Mouse (Mus musculus): ENCODE data around the gene Gm21983.

The Gm21983 gene

DNA sequence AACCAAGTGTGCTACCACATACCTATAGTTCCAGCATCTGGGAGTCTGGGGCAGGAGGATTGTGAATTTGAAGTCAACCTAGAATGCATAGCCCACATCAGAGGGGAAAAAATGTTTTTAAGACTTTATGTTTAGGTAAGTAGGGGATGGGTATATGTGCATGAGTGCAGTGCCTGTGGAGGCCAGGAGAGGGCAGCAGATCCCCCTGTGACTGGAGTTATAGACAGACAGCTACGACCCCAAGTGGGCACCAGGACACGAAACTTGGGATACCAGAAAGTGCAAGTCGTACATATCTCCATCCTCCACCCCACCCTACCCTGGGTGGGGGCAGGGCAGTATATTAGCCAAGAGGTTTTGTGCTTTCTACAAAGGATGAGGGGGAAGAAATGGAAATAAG, 4.1 kb upstream of the Gm21983 start:
- no peak for DNase-seq

DNA sequence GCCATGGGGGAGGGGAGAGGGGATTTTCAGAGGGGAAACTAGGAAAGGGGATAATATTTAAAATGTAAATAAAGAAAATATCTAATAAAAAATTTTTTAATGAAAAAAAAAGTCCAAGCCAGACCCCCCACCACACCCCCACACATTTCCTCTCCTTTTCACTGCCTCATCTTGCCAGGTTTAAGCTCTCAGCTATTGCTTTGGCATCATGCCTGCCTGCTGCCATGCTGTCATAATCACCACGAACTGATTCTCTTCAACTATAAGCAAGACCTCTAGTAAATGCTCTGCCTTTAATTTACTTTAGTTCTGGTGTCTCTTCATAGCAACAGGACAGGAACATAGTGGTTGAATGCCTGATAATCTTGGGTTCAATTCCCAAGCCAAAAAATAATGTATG, 1.6 kb upstream of the Gm21983 start:
- no peak for DNase-seq

DNA sequence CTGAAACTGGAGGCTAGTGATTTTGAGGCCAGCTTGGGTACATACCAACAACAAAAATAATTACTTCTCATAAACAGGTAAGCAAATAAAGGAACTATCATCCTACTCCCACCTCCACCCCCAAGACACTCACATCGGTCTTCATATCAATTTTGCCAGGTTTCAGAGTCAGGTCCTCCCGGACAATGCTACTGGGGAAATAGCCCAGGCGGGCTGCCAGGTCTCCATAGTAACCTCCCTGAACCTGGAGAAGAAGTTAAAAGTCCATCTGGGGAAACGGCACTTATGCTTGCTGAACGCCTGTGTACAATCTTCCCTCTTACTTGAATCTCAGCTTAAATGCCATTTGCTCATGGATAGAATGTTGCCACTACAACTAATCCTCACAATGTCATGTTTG, 850 bp downstream of the Gm21983 start:
- DNase-seq, result peak; percentile 97

DNA sequence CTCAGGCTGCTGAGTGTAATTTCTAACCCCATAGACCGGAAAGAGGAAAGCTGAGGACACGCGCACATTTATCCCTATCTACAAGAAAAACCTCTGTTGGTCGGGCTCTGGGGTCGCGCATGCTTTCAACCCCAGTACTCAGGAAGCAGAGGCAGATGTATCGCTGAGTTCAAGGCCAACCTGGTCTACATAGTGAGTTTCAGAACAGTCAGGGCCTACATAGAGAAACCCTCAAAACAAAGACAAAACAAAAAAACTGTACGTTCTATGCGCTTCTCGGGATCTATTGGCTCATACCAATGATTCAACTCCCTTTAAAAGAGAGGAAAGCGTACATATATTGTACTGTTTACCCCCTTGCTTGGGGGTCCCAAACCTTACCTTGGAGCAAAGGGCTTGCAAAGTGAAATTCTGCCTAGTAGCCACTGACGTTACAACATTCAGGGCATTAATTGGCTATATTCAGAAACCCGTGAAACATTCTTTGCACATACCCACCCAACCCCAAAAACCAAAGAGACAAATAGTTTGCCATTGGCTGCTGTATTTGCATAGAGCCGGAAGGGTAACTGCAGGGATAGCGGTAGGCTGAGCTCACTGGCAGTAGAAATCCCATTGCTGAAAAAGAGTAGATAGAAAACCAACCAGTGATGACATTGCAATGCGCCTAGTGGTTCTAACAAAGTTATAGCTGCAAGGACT, 1.5 kb downstream of the Gm21983 start:
- peak; percentile 92 for DNase-seq

DNA sequence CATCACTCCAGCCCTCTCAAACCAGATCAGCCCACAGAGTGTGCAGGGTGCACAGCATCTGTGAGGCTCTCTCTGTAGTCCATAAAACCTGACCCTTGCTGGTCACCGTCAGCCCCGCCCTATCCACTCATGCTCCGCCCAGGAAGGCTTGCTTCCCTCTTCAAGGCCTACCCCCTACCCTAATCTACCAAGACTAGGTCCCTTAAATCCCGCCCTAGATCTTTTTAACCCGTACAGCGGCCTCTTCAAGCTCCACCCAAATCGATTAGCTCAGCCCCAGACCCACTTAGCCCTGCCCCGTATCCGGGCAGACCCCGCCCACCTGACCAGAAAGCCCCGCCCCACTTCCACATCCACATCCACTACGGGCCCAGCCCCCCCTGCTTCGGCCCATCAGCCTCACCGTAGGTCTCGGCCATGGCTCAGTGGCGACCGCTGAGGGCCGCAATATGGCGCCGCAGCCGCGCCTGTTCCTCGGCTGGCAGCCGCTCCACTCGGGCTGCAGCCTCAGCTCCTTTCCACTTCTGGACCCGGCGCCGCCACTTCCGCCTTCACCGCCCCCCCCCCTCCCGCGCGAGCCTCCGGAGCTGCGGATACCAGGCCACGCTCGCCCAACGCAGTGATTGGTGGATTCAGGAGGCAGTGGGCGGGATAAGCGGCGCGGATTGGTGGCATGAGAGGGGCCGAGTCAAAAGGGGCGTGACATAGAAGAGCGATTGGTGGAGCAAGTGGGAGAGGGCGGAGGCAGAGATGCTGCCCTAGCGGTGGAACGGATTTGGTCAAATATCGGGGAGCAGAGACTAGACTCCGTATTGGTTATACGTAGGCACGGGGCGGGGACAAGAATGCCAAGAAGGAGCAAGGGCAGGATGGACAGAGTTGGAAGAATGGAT, 2.3 kb downstream of the Gm21983 start, which contains the start of gene Rab4b:
TSS of gene Rab4b (minus strand) at position 573 of the 893 bp plus-strand sequence.
- peak; percentile 100 for DNase-seq

DNA sequence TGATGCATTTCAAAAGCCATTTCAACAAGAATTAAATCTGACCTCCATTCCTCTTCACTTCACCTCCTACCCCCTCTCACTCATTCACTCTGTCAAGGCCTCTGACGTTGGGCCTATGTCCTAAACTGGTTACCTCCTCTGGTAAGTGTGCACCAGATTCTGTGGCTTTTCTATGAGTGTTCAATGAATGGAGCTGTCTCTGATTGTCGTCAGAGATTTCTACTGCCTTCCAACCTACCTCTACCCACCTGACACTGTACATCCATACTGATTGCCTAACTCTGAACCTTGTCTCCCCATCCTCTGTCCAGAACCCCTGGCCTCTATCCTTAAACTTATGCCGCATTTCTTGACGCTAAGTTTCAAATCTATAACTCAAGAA, 3.0 kb downstream of the Gm21983 start:
- DNase-seq, result peak; percentile 87

DNA sequence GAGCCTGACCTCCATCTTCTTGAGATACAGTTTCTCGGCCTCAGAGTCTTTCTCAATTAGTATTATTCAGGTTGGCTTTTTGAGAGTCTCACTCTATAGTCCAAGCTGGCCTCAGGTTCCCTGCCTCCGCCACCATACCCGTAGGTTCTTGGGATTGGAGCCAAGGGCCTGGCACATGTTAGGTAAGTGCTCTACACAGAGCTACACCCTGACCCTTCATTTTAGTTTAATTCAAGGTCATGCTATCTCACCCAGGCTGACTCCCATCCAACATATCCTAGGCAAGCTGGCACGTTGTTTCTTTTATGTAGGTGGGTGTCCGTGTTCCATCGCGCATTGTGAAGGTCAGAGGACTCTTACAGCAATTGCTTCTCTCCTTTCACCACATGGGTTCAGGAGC, 6.0 kb downstream of the Gm21983 start:
- DNase-seq, result no peak

DNA sequence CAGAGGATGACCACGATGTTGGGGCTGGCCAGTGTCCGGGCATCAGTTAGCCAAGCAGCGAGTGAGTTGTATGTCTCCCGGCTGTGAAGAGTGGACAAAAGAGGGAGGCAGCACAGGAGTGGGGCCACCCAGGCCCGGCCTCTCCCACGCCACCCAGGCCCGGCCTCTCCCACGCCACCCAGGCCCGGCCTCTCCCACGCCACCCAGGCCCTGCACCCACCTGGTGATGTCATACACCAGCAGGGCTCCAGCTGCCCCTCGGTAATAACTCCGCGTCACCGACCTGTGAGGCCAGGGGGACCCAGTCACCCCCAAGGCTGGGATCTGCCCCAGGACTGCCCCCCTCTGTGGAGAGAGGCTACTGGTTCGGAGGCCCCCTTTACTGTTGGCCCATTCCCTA, 6.4 kb downstream of the Gm21983 start:
- peak; percentile 89 for DNase-seq

DNA sequence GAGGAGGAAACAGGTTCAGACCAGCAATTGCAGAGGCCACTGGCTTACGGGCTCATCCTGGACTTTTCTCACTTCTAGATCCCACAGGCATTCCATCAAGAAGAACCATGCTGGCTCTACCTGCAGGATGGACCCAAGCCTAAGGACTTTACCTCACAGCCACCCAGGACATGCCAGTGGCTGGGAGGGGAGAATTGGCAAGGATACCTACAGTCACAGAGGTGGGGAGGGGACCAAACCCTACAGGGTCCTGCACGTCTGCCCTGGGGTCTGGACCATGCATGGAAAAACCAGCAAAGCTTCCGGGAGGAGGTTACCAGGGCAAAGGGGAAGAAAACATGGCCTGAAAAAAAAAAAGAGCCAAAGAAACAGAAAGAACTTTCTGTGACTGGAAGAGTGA, 9.9 kb downstream of the Gm21983 start:
- DNase-seq, result peak; percentile 91

DNA sequence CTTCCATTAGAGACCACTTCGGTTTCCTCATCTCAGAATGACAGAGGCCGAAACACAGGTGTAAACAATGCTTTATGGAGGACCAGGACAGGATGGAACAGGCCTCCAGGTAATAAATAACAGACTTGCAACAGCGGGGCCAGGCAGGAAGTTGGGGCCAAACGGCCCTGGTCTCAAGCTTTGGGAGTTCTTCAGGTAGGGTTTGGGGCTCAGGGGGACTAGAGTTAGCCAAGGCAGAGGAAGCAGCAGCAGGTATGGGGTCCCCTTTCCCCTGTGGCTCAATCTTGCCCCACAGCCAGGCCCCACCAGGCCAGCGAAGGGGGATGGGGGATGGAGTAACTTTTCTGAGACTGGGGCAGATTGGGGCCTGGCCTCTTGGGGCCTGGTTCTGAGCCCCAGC, 12.5 kb downstream of the Gm21983 start:
- DNase-seq, result peak; percentile 94

DNA sequence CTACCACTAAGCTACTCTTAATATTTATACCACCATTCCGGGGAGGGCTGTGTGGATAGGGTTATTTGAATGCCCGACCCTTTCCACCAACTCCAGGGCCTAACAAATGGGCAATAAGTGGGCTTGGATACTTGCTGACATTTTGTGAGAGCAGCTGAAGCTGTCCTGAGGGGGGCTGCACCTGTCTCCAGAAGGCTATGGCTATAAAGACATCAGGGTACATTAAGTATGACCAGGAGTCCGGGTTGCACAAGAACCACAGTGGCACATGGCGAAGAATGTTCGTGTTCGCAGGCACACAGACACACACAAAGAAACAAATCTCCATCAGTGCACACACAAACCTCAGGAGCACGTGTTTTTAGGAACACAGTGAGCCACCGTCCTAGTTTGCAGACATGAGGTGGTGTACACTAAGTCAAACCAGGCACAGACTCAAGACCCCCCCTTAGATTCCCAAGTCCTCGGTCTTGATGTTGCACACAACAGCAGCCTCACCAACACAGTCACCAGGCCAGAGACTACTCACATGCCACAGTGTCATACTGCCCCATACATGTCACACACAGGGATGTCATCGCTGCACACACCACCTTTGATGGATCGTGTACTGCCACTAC, 13.3 kb downstream of the Gm21983 start:
- DNase-seq, result peak; percentile 92

DNA sequence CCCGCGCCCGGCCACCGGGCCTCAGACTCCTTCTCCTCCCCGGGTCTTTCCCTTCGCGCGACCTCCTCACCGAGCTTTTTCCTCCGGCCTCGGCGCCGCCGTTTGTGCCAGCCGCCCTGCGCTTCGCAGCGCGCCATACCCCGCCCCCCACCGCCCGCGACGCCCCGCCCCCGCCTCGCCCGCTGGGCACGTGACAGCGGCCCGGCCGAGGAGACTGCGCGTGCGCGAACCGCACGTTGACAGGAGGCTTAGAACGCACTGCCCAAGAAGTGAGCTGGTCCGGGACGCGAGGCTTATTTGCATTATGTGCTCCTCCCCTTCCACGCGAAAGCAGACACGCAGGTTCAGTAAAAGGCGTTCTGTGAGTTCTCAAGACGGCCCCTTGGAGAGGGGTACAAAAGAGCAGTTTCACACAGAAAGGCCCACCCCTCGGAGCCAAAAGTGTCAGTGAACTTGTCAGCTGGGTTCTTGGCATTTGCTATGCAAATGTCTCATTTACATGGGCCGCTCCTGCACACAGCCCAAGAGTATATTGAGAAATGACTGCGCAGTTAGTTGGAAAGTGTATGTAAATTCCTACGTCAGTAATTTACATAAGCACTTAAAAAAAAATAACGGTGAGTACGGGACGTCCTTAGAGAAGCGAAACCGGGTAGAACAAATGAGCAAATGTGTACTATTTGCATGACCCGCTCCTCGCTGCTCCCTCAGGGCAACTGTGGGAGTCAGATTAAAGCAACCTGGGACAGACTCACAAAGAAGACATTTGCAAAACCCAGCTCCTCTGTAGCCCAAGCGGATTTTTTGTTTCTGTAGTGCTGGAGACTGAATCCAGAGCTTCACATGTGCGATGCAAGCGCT, 14.0 kb downstream of the Gm21983 start, which contains the start of gene Egln2:
TSS of gene Egln2 (minus strand) at position 189 of the 861 bp plus-strand sequence.
- peak; percentile 100 for DNase-seq

DNA sequence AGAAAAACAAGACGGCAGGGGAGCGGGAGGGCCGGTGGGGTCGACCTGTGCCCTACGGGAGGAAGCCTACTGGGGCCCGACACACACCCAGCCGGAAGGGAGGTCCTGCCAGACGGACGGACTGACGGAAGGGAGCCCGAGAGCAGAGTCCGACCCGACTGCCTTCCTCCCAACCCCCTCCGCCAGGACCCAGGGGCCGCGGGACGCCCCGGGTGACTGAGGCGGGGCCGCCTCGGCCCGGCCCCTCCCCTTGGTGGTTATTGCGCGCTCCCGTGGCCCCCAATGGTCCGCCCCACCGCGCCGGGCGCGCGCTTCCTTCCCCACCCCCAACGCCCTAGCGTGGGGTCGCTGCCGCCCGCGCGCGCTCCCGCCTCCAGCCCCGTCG, 14.7 kb downstream of the Gm21983 start:
- peak; percentile 100 for DNase-seq

DNA sequence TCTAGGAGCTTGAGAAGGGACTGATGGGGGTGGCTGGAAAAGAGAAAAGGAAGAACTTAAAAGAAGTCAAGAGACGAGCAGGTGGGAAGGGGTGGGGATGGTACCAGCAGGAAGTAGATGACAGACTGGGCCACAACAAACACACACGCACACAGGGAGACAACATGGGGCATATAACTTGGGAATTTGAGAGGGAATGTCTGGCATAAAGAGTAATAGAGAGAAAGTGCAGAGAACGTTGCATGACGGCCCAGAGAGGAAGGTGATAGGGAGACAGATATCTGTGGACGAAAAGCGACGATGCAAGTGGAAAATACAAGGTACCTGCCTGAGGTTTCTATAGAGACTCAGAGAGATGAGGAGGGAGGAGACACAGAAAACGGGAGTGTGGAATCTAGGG, 15.2 kb downstream of the Gm21983 start:
- peak; percentile 89 for DNase-seq

DNA sequence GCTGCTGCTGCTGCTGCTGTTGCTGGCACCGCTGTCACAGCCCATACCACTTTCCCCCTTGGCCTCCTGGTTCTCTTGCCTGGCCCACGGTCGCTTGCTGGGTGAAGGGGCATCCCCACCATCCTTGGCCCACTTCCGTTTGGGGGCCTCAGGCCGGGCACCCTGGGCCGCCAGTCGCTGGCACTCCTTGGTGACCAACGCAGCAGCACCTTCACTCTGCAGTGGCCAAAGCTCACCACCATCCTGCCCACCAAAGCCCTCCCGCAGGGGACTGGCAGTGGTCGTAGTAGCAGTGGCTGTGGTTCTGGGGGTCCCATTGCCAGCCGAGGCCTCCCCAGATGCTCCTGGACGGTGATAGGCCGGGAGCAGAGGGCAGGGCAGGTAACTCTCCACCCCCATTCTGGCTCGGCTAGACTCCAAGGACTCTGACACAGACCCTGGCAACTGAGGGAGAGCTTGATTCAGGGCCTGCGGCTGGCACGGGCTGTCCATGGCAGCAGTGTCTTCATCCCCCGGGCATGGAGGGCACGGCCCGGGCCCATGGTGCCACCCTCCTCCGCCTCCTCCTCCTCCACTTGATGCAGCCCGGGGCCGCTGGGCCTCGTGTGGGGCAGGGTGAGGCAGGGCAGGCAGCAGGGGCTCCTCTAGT, 15.8 kb downstream of the Gm21983 start:
- DNase-seq, result peak; percentile 96

DNA sequence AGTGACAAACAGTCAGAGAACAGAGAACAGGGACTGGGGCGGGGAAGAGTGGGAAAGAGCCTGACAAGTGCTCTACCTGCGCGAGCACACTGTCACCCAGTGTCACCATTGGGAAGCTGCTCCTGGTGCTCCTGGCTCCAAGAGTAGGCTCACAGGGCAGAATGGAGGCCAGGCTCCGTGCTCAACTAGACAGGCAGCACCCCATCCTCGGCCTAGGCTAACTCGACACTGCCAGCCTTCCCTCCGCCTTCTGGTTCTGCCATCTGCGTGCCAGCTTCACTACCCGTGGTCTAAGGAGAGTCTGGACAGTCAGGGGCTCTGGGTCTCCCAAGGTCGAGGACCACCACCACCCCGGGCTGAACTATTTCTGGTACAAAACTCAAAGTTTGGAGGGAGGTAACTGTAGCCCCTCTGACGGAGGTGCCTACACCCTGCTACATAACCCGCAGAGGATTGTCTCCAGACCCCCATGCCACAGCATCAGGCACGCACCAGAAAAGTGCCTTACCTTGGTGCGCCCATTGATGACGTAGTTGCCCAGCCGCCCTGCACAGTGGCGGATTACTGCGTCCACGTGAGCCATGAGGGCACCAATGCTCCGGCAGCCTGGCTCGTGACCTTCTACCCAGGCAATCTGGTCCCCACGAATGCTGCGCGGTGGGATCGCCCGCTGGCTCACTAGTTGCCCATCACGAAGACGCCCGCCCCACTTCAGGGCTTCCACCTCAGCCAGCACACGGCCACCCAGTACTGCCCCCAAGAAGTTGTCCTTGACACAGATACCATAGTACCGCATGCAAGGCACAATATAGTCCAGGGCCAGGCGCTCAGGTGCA, 16.6 kb downstream of the Gm21983 start:
- peak; percentile 94 for DNase-seq

DNA sequence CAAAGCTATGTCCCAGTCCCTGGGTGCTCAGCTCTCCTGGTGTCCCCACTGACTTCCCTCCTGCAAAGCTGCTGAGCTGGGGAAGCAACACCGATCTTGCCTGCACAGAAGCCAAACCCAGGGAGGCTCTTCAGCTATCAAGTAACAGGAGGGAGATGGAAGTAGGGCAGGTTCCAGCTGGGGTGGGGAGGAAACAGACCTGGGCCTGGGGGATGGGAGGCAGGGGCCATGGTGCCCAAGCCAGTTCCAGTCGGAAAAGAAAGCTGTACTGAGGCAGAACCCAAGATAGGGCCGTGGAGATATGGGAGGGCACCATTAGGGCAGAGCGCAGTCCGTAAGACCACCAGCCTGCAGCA, 17.5 kb downstream of the Gm21983 start:
- peak; percentile 91 for DNase-seq

DNA sequence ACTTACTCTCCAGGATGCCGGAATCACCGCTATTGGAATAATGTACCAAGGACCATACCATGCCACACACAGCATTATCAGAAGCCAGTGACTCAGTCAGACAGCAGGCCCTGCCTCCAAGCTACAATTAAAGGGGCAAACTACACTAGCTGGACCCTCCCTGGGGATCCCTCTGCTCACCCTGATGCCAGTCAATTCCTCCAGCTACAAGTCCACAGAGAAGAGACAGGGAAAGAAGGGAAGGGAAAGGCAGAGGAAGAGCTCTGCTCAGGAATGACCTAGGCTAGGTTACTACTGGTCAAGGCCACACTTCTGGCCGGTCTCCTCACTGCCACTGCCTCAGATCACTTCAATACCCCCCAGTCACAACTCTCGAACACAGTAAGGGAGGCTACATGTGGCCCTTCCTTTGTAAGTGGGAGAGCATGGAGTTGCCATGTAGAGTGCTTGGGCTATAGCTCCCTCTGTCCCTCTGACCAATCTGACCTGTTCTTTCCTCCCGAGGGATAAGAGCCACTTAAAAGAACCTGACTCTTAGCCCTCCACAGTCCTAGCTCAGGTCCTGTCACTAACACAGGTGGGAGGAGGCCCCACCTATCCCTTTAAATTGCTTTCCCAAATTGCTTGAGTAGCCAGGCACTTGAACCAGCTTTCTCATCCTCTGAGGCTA, 18.0 kb downstream of the Gm21983 start:
- DNase-seq, result peak; percentile 88

DNA sequence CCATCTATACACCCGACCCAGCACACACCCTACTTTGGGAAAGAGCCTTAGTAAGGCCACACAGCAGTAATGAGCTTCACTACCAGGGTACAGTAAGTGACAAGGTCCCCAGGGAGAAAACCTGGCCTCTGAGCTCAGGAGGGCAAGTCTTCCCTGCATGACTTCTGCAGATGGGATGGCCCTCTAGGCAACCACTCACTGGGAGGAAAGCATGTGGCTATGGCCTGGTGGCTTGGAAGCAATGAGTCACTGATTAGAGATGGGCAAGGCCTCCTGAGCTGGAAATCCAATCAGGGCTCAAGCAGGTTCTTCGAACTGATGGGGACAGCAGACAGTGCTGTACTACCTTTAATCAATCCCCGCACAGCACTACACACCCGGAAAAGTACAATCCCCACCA, 19.1 kb downstream of the Gm21983 start:
- peak; percentile 97 for DNase-seq

DNA sequence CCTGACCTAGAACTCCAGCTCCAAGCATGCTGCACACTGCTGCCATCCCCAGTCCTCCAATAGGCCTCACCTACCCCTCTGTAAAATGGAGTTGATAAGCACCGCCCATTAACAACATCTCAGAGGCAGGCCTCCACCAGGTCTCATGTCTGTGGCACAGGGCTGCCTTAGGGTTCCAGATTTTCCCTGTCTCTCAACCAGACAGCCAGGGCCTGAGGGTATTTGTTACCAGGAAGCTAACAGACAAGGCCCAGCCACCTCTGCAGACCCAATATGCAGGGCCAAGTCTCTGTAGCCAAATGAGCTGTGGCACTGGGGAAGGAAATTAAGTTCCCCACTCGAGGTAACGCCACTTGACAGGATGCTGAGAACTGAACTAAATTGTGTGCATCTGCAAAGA, 20.0 kb downstream of the Gm21983 start:
- peak; percentile 93 for DNase-seq

DNA sequence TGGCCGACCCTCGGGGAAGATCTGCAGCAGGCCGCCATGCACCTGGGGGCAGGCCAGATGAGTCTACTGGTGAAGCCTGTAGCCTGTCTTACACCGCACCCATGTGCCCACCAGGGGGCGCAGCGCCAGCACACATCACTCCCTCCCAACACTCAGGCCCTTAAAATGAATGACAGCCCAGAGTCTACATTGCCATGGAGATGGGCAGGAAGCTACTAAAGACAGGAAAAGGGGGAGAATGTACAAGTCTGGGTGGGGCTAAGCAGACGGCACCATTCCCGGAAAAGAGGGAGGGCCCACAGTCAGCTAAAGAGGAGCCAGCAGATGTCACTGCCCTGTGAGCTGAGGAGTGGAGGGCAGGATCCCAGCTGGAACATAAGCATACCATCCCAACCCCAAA, 21.0 kb downstream of the Gm21983 start:
- DNase-seq, result peak; percentile 99
